Mouse (Mus musculus) midbrain, embryonic 12.5 days (tissue): Measurements from ENCODE around the gene Maats1. TPM values are rescaled to one million over a fixed set of nuclear protein-coding genes. Genes with fewer than 3 reads are reported as not detected.

Source experiments
- ATAC-seq: fragments of 200-750 bp; cut with Nextera tagmentation; 2 replicates; pipeline ENCODE4 v1.8.0; 2017; ENCODE audit warnings: low read depth, moderate TSS enrichment, moderate library complexity; ENCODE audit not compliant: low FRiP score
- H3K27ac ChIP-seq: fragments of 300-500 bp; sonication (generic); replicated peaks from 2 replicates; pipeline ENCODE4 v1.5.1; 2016; ENCODE audit warnings: mild to moderate bottlenecking
- H3K27me3 ChIP-seq: fragments of 300-500 bp; sonication (generic); 2 replicates; pipeline ENCODE4 v1.6.1; 2016; ENCODE audit warnings: mild to moderate bottlenecking
- H3K36me3 ChIP-seq: fragments of 300-500 bp; sonication (generic); 2 replicates; pipeline ENCODE4 v1.6.1; 2016
- H3K4me1 ChIP-seq: fragments of 300-500 bp; sonication (generic); 2 replicates; pipeline ENCODE4 v1.6.1; 2016
- H3K4me2 ChIP-seq: fragments of 300-500 bp; sonication (generic); replicated peaks from 2 replicates; pipeline ENCODE4 v1.6.1; 2016; ENCODE audit warnings: mild to moderate bottlenecking, moderate library complexity
- H3K4me3 ChIP-seq: fragments of 300-500 bp; sonication (generic); 2 replicates; pipeline ENCODE4 v1.5.1; 2016; ENCODE audit warnings: mild to moderate bottlenecking
- H3K9ac ChIP-seq: fragments of 300-500 bp; sonication (generic); replicated peaks from 2 replicates; pipeline ENCODE4 v1.6.1; 2016; ENCODE audit warnings: mild to moderate bottlenecking, moderate library complexity
- H3K9me3 ChIP-seq: fragments of 300-500 bp; sonication (generic); 2 replicates; pipeline ENCODE4 v1.6.1; 2016; ENCODE audit warnings: mild to moderate bottlenecking
- WGBS: fragments of 180-500 bp; shearing (Covaris S2); methylation state at CpG from one replicate; pipeline ENCODE4 v1.1.7; 2016; 5-methylcytosine and 5-hydroxymethylcytosine counted together
- polyA plus RNA-seq: library from polyadenylated mRNA; unstranded; fragments of >200 nt; fragmentation: Nextera tagmentation; extraction: Ambion mirVana; gene quantifications from 2 replicates; pipeline ENCODE4 v1.2.1, GENCODE M21; 2016

The Maats1 gene
- polyA plus RNA-seq, 1 experiment from 2014 or later, result 0.51 TPM

DNA sequence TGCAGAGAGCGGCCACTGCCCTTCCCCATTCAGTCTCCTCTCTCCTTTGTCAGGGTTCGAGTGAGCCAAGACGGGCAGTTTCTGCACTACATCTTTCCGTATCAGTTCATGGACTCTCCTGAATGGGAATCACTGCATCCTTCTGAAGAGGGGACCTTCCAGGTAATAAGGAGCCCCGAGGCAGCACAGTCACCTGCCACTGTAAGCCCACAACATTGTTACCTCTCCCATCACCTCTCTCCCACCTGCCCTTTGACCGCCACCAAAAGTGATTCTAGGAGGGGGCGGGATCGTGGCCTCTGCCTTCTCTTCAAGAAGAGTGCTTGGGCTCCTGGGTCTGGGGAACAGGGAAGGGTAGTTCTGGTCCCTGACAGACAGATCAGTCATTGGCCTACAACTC lies 27.5 kb upstream of the Maats1 start:
- no peak overlapping the region for H3K9ac ChIP-seq
- no peaks in the 10 kb centered on the region for H3K36me3 ChIP-seq
- no peak overlapping the region for H3K4me3 ChIP-seq
- no peaks in the 10 kb centered on the region for H3K4me1 ChIP-seq
- H3K9me3 ChIP-seq, result no peaks in the 10 kb centered on the region
- no peaks in the 10 kb centered on the region for H3K27me3 ChIP-seq
- ATAC-seq, result no peak
- no peak overlapping the region for H3K27ac ChIP-seq
- no peak overlapping the region for H3K4me2 ChIP-seq
- 89% methylated on average over 8 of the region's 8 CpGs for WGBS

GRCm38 (mm10) chr16:38369000-38369399 lies 27.1 kb upstream of the Maats1 start:
- 88% methylated on average over 7 of the region's 7 CpGs for WGBS
- no peak overlapping the region for H3K27ac ChIP-seq
- no peak overlapping the region for H3K4me2 ChIP-seq
- no peaks in the 10 kb centered on the region for H3K9me3 ChIP-seq
- H3K4me1 ChIP-seq, result no peaks in the 10 kb centered on the region
- no peaks in the 10 kb centered on the region for H3K27me3 ChIP-seq
- no peaks in the 10 kb centered on the region for H3K36me3 ChIP-seq
- H3K9ac ChIP-seq, result no peak overlapping the region
- ATAC-seq, result no peak
- H3K4me3 ChIP-seq, result no peak overlapping the region

DNA sequence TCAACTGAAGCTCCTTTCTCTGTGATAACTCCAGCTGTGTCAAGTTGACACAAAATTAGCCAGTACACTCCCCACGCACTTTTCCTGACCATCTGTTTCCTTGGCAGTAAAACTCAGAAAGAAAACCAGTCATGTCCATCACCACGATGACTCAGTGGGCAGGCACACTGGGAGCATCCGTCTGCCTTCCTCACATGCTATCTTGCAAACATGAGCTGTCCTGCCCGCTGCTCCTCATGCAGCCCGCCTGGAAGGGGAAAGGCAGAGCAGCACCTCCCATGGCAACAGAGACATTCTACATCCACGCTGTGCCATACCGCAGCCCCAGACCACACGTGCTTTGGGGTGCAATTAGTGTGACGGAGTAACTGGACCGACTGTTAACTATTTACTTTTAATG lies 26.4 kb upstream of the Maats1 start:
- Histone ChIP-seq H3K9me3 (no peaks in the 10 kb centered on the region), H3K4me2 (no peak overlapping the region), H3K9ac (no peak overlapping the region), H3K27ac (no peak overlapping the region), H3K27me3 (no peaks in the 10 kb centered on the region), H3K36me3 (no peaks in the 10 kb centered on the region), H3K4me1 (no peaks in the 10 kb centered on the region), H3K4me3 (no peak overlapping the region)
- WGBS, result 79% methylated on average over 10 of the region's 10 CpGs
- ATAC-seq, result no peak

- no peak overlapping the region for H3K9ac ChIP-seq
- no peaks in the 10 kb centered on the region for H3K36me3 ChIP-seq
- no peaks in the 10 kb centered on the region for H3K9me3 ChIP-seq
- WGBS, result 91% methylated on average over 4 of the region's 4 CpGs
- no peak overlapping the region for H3K4me2 ChIP-seq
- no peaks in the 10 kb centered on the region for H3K4me1 ChIP-seq
- H3K27me3 ChIP-seq, result no peaks in the 10 kb centered on the region
- no peak overlapping the region for H3K4me3 ChIP-seq
- no peak overlapping the region for H3K27ac ChIP-seq
- ATAC-seq, result no peak
Observed at GRCm38 (mm10) chr16:38366231-38366630, 24.3 kb upstream of the Maats1 start.

DNA sequence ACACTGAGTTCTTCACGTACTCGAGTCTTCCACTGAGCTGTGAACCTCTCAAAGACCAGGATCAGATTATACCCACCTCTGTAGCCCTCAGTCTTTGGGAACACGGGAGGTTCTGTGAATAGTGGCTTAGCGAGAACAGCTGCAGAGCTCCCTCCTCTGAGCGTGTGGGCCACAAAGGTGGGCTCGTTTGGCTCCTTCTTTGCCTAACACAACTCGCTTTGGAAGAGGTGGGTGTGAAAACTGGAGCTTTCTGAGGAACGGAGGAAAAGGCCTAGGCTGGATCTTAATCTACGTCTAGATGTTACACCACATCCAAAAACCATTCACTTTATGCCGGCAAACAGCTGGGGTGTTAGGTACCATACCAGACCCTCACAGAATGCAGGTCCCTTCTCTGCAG lies 23.4 kb upstream of the Maats1 start:
- no peak for ATAC-seq
- 87% methylated on average over 10 of the region's 10 CpGs for WGBS

DNA sequence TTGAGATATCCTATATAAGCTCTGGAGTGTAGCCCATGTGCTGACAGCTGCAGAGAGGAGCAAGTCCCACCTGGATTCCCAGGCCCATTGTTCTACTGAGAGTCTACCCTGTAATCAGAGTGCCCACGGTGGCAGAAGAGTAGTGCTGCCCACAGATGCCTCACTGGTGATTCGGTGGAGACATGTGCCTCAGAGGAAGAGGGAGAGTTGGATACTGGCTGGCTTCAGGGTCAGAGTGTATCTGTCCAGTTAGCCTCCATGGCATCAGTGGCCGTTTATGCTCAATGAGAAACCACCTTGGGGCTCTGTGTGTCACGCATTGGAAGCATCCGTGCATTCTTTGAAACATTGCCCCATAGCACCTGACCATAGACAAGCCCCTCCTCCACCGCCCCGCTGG lies 21.7 kb upstream of the Maats1 start:
- Histone ChIP-seq H3K27me3 (no peaks in the 10 kb centered on the region), H3K9me3 (no peaks in the 10 kb centered on the region), H3K4me3 (no peak overlapping the region), H3K4me1 (no peaks in the 10 kb centered on the region), H3K9ac (no peak overlapping the region), H3K4me2 (no peak overlapping the region), H3K36me3 (no peaks in the 10 kb centered on the region), H3K27ac (no peak overlapping the region)
- WGBS, result 89% methylated on average over 7 of the region's 7 CpGs
- no peak for ATAC-seq

More for the DNA sequence above, 23.4 kb upstream of the Maats1 start:
- no peaks in the 10 kb centered on the region for H3K4me1 ChIP-seq
- H3K9me3 ChIP-seq, result no peaks in the 10 kb centered on the region
- H3K4me2 ChIP-seq, result no peak overlapping the region
- H3K36me3 ChIP-seq, result no peaks in the 10 kb centered on the region
- H3K27ac ChIP-seq, result no peak overlapping the region
- H3K4me3 ChIP-seq, result no peak overlapping the region
- H3K9ac ChIP-seq, result no peak overlapping the region
- H3K27me3 ChIP-seq, result no peaks in the 10 kb centered on the region

- Histone ChIP-seq H3K27me3 (no peaks in the 10 kb centered on the region), H3K4me2 (no peak overlapping the region), H3K27ac (no peak overlapping the region), H3K36me3 (no peaks in the 10 kb centered on the region), H3K4me1 (no peaks in the 10 kb centered on the region), H3K9ac (no peak overlapping the region), H3K9me3 (no peaks in the 10 kb centered on the region), H3K4me3 (no peak overlapping the region)
- ATAC-seq, result no peak
- WGBS, result 89% methylated on average over 3 of the region's 3 CpGs
Observed at GRCm38 (mm10) chr16:38363256-38363595, 21.3 kb upstream of the Maats1 start.

DNA sequence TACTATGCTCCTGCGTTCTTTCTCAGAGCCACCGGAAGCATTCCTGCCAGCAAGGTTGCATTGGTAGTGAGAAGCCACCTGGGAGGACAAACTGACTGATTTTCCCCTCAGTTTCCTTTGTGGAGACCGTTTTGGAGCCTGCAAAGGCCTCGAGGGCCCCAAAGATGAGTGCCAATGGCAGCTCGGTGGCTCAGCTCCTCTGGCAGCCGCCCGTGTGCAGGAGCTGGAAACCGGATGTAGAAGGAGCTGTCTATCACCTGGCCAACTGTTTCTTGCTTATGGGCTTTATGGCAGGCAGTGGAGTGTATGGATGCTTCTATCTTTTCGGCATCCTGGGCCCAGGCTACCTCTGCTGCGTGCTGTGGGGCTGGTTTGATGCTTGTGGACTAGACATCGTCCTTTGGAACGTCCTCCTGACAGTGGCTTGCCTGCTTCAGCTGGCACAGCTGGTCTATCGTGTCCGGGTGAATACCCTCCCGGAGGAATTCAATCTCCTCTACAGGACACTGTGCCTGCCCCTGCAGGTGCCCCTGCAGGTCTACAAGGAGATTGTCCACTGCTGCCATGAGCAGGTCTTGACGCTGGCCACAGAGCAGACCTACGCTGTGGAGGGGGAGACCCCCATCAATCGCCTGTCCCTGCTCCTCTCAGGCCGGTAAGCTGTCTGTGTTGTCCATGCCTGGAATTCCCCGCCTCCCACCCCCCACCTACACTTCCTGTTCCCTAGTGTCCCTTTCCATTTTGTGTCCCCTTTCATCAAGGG lies 20.7 kb upstream of the Maats1 start:
- Histone ChIP-seq H3K27me3 (no peaks in the 10 kb centered on the region), H3K4me3 (no peak overlapping the region), H3K9me3 (no peaks in the 10 kb centered on the region), H3K4me2 (no peak overlapping the region), H3K36me3 (no peaks in the 10 kb centered on the region), H3K9ac (no peak overlapping the region), H3K4me1 (no peaks in the 10 kb centered on the region), H3K27ac (no peak overlapping the region)
- 85% methylated on average over 20 of the region's 20 CpGs for WGBS
- ATAC-seq, result no peak

GRCm38 (mm10) chr16:38361933-38362332 lies 20.0 kb upstream of the Maats1 start, which contains the start of gene Popdc2:
TSS of gene Popdc2 (plus strand) at chr16:38362209.
- ATAC-seq, result no peak
- no peaks in the 10 kb centered on the region for H3K9me3 ChIP-seq
- H3K4me1 ChIP-seq, result no peaks in the 10 kb centered on the region
- no peaks in the 10 kb centered on the region for H3K27me3 ChIP-seq
- no peak within 1 kb of the TSS for H3K27ac ChIP-seq
- H3K4me2 ChIP-seq, result no peak within 1 kb of the TSS
- 62% methylated on average over 10 of the region's 10 CpGs for WGBS
- no peaks in the 10 kb centered on the region for H3K36me3 ChIP-seq
- no peak within 1 kb of the TSS for H3K9ac ChIP-seq
- no peak within 1 kb of the TSS for H3K4me3 ChIP-seq

GRCm38 (mm10) chr16:38360317-38360716 lies 18.4 kb upstream of the Maats1 start:
- no peaks in the 10 kb centered on the region for H3K4me1 ChIP-seq
- no peaks in the 10 kb centered on the region for H3K27me3 ChIP-seq
- 39% methylated on average over 2 of the region's 2 CpGs for WGBS
- no peaks in the 10 kb centered on the region for H3K9me3 ChIP-seq
- no peak overlapping the region for H3K4me3 ChIP-seq
- H3K4me2 ChIP-seq, result no peak overlapping the region
- H3K36me3 ChIP-seq, result no peaks in the 10 kb centered on the region
- no peak for ATAC-seq
- no peak overlapping the region for H3K9ac ChIP-seq
- no peak overlapping the region for H3K27ac ChIP-seq

- no peak overlapping the region for H3K4me2 ChIP-seq
- WGBS, result 75% methylated on average over 3 of the region's 3 CpGs
- no peaks in the 10 kb centered on the region for H3K9me3 ChIP-seq
- no peak overlapping the region for H3K9ac ChIP-seq
- ATAC-seq, result no peak
- H3K4me1 ChIP-seq, result no peaks in the 10 kb centered on the region
- H3K27me3 ChIP-seq, result no peaks in the 10 kb centered on the region
- no peak overlapping the region for H3K4me3 ChIP-seq
- no peaks in the 10 kb centered on the region for H3K36me3 ChIP-seq
- H3K27ac ChIP-seq, result no peak overlapping the region
Observed at GRCm38 (mm10) chr16:38359857-38360256, 17.9 kb upstream of the Maats1 start.

DNA sequence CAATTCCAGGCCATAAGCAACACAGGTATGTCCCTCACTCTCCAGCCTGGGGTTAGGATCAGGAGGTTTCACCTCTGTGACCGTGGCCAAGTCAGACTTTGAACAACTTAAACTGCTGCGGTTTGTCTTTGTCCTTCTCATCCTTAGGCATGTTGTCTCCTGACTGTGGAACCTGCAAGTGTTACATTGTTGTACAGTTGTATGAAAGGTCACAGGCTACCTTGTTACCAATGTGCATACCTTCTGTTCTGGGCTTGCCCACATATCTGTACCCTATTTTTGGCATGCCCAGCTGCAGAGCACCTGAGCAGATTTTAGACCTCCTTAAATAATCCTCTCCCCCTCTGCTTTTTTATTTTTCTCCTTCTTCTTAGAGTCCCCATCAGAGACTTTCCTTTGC lies 17.3 kb upstream of the Maats1 start:
- WGBS, result 92% methylated on average over 2 of the region's 2 CpGs

GRCm38 (mm10) chr16:38358256-38358812 lies 16.4 kb upstream of the Maats1 start:
- ATAC-seq, result no peak
- WGBS, result 92% methylated on average over 6 of the region's 6 CpGs
- no peaks in the 10 kb centered on the region for H3K27me3 ChIP-seq

More for the DNA sequence above, 17.3 kb upstream of the Maats1 start:
- H3K27ac ChIP-seq, result no peak overlapping the region
- H3K9me3 ChIP-seq, result no peaks in the 10 kb centered on the region
- H3K36me3 ChIP-seq, result no peaks in the 10 kb centered on the region
- no peak overlapping the region for H3K4me2 ChIP-seq
- ATAC-seq, result no peak
- no peak overlapping the region for H3K9ac ChIP-seq
- no peaks in the 10 kb centered on the region for H3K27me3 ChIP-seq
- H3K4me1 ChIP-seq, result no peaks in the 10 kb centered on the region
- H3K4me3 ChIP-seq, result no peak overlapping the region

More at GRCm38 (mm10) chr16:38358256-38358812, 16.4 kb upstream of the Maats1 start:
- Histone ChIP-seq H3K9ac (no peak overlapping the region), H3K4me3 (no peak overlapping the region), H3K4me1 (no peaks in the 10 kb centered on the region), H3K9me3 (no peaks in the 10 kb centered on the region), H3K27ac (no peak overlapping the region), H3K36me3 (no peaks in the 10 kb centered on the region), H3K4me2 (no peak overlapping the region)
